Mouse (Mus musculus): ENCODE data around the gene Gm14418. TPM values are rescaled to one million over a fixed set of nuclear protein-coding genes. Genes with fewer than 3 reads are reported as not detected.

Gene Gm14418
- polyA plus RNA-seq (2015; fragmentation: Nextera tagmentation; extraction: Ambion mirVana), result 0.94 and 1.8 TPM in 2 replicates

GRCm38 (mm10) chr2:177398096-177398495 is at the start of gene Gm14418:
Gene Gm14418 (minus strand): TSS chr2:177398320.

Other genes with a start within 250 kb of the Gm14418 start
- 8.3 and 9.8 TPM in 2 replicates for gene Gm14410, start 191.9 kb downstream of the Gm14418 start, polyA plus RNA-seq (2015; fragmentation: Nextera tagmentation; extraction: Ambion mirVana)
- not detected in 2 replicates for gene Gm14409, start 131.3 kb downstream of the Gm14418 start, polyA plus RNA-seq (2015; fragmentation: Nextera tagmentation; extraction: Ambion mirVana)
- not detected in 2 replicates for gene Gm14412, start 74.0 kb downstream of the Gm14418 start, polyA plus RNA-seq (2015; fragmentation: Nextera tagmentation; extraction: Ambion mirVana)
- 3.4 and 4.2 TPM in 2 replicates for gene Zfp970, start 66.4 kb upstream of the Gm14418 start, polyA plus RNA-seq (2015; fragmentation: Nextera tagmentation; extraction: Ambion mirVana)
- 1.0 and 1.1 TPM in 2 replicates for gene Gm14403, start 99.9 kb upstream of the Gm14418 start, polyA plus RNA-seq (2015; fragmentation: Nextera tagmentation; extraction: Ambion mirVana)
- gene Gm14406, start 179.9 kb upstream of the Gm14418 start, polyA plus RNA-seq (2015; fragmentation: Nextera tagmentation; extraction: Ambion mirVana), result not detected in 2 replicates

Measured in spleen, postnatal 0 days (tissue).